Mouse (Mus musculus): ENCODE measurements around the gene Rdh7.

GRCm38 (mm10) chr10:127927737-127928136 is 39.1 kb upstream of the Rdh7 start:
- TF ChIP-seq POLR2AphosphoS2 (IDR thresholded peaks at IDR 0.05; ENCODE audit: insufficient read length, low read depth) (no peak), POLR2A (IDR thresholded peaks at IDR 0.05; ENCODE audit: insufficient read length, low read depth) (no peak), MYOD1 (IDR thresholded peaks at IDR 0.05; ENCODE audit: control insufficient read depth in 1 of 3, insufficient read length in 2 of 3, low read depth in 2 of 3) (no peak), MAX (IDR thresholded peaks at IDR 0.05; ENCODE audit: low read depth) (no peak), E2F4 (IDR thresholded peaks at IDR 0.05; ENCODE audit: insufficient read depth) (no peak), TCF12 (IDR thresholded peaks at IDR 0.05; ENCODE audit: insufficient read depth, poor library complexity, severe bottlenecking) (no peak), SRF (IDR thresholded peaks at IDR 0.05; ENCODE audit: control insufficient read depth, insufficient read length, low read depth) (no peak)

All from myocyte (in vitro differentiated cells).